Mouse (Mus musculus) lung, embryonic 16.5 days (tissue): ENCODE results near the gene Apoa1. TPM values are rescaled to one million over a fixed set of nuclear protein-coding genes. Genes with fewer than 3 reads are reported as not detected.

Source experiments
- ATAC-seq: fragments of 200-750 bp; cut with Nextera tagmentation; 2 replicates; pipeline ENCODE4 v1.8.0; 2017; ENCODE audit warnings: low read depth, mild to moderate bottlenecking, moderate library complexity
- H3K27ac ChIP-seq: fragments of 300-500 bp; sonication (generic); 2 replicates; pipeline ENCODE4 v1.5.1; 2014; ENCODE audit warnings: mild to moderate bottlenecking, control low read depth, low read length
- H3K27me3 ChIP-seq: fragments of 300-500 bp; sonication (generic); 2 replicates; pipeline ENCODE4 v1.6.1; 2014; ENCODE audit warnings: low read depth, low read length, mixed read lengths; ENCODE audit not compliant: control insufficient read depth, insufficient read depth
- H3K36me3 ChIP-seq: fragments of 300-500 bp; sonication (generic); 2 replicates; pipeline ENCODE4 v1.6.1; 2014; ENCODE audit warnings: low read length; ENCODE audit not compliant: control insufficient read depth, insufficient read depth
- H3K4me1 ChIP-seq: fragments of 300-500 bp; sonication (generic); replicated peaks from 2 replicates; pipeline ENCODE4 v1.6.1; 2014; ENCODE audit warnings: low read length, mixed read lengths; ENCODE audit not compliant: control insufficient read depth, insufficient read depth
- H3K4me2 ChIP-seq: fragments of 300-500 bp; sonication (generic); 2 replicates; pipeline ENCODE4 v1.6.1; 2014; ENCODE audit warnings: low read depth, low read length, control low read depth
- H3K4me3 ChIP-seq: fragments of 300-500 bp; sonication (generic); 2 replicates; pipeline ENCODE4 v1.5.1; 2014; ENCODE audit warnings: mild to moderate bottlenecking, low read length, control low read depth
- H3K9ac ChIP-seq: fragments of 300-500 bp; sonication (generic); 2 replicates; pipeline ENCODE4 v1.6.1; 2014; ENCODE audit warnings: low read length, control low read depth
- H3K9me3 ChIP-seq: fragments of 300-500 bp; sonication (generic); 2 replicates; pipeline ENCODE4 v1.6.1; 2016; ENCODE audit warnings: low read length; ENCODE audit not compliant: control insufficient read depth
- WGBS: fragments of 180-500 bp; shearing (Covaris S2); extraction: QIAGEN DNeasy Blood & Tissue Kit; methylation state at CpG from one replicate; pipeline ENCODE4 v1.1.7; 2014; 5-methylcytosine and 5-hydroxymethylcytosine counted together
- polyA plus RNA-seq: library from polyadenylated mRNA; unstranded; fragments of >200 nt; fragmentation: Nextera tagmentation; extraction: Ambion mirVana; gene quantifications from 2 replicates; pipeline ENCODE4 v1.2.1, GENCODE M21; 2015

Apoa1 gene
- polyA plus RNA-seq = 14.2 and 96.7 TPM in 2 replicates

- Histone ChIP-seq H3K4me3 (no peak within 1 kb of the TSS), H3K36me3 (no peaks in the 10 kb centered on the region), H3K9me3 (no peaks in the 10 kb centered on the region), H3K4me1 (0 out of 2 replicates have a peak, but pooled peaks cover 5% of the 10 kb centered on the region), H3K27me3 (no peaks in the 10 kb centered on the region), H3K27ac (no peak within 1 kb of the TSS), H3K9ac (no peak within 1 kb of the TSS), H3K4me2 (no peak within 1 kb of the TSS)
- ATAC-seq = no peak
- 43% methylated on average over 9 of the region's 9 CpGs for WGBS
These were observed at the start of gene Apoa1 for GRCm38 (mm10) chr9:46228491-46228890. TSS of gene Apoa1 (plus strand) at chr9:46228580.

GRCm38 (mm10) chr9:46178595-46178994 is 49.8 kb upstream of the Apoa1 start:
- peaks cover 24% of the 10 kb centered on the region for H3K4me1 ChIP-seq
- ATAC-seq = no peak
- no peaks in the 10 kb centered on the region for H3K9me3 ChIP-seq
- no peak overlapping the region for H3K4me3 ChIP-seq
- peaks cover 4% of the 10 kb centered on the region for H3K36me3 ChIP-seq
- H3K9ac ChIP-seq = no peak overlapping the region
- 86% methylated on average over 9 of the region's 9 CpGs for WGBS
- H3K27ac ChIP-seq = no peak overlapping the region
- no peaks in the 10 kb centered on the region for H3K27me3 ChIP-seq
- no peak overlapping the region for H3K4me2 ChIP-seq

DNA sequence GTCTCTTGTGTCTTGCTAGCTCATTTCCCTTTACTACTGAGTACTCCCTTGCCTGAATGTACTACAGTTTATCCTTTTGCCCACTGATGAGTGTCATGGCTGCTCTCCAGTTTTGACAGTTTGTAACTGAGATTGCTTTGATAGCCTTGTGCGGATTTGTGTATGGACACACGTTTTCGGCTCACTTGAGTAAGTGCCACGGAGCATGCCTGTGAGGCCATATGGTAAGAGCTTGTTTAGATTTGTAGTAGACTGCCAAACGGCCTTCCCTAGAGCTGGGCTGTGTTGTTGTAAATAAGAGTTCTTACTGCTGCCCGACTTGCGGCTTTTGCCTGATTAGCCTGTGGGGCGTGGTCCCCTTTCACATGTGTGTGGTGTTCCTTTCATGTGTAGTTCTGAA is 47.1 kb upstream of the Apoa1 start:
- H3K9ac ChIP-seq = no peak overlapping the region
- H3K27me3 ChIP-seq = no peaks in the 10 kb centered on the region
- H3K4me1 ChIP-seq = peaks cover 9% of the 10 kb centered on the region
- H3K4me2 ChIP-seq = no peak overlapping the region
- peak; percentile 84 for ATAC-seq
- 51% methylated on average over 8 of the region's 8 CpGs for WGBS
- no peaks in the 10 kb centered on the region for H3K9me3 ChIP-seq
- H3K36me3 ChIP-seq = peaks cover 4% of the 10 kb centered on the region
- H3K4me3 ChIP-seq = no peak overlapping the region
- no peak overlapping the region for H3K27ac ChIP-seq

DNA sequence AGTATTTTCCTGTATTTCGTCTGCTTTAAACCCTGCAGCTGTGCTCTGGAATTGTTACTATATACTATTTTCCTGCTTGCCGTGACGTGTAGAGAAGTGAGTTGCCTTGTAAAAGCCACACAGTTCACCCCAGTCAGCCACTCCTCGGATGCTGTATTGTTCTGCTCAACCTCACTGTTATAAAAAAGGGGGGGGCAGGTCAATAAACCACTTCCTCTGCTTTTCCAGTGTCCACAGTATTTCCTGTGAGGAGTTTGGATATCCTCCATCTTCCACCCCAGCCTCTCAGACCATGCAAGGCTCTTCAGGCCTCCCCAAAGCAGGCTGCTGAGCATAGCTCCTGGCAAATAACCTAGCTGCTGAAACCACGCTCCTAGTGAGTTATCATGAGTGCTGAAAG is 43.8 kb upstream of the Apoa1 start:
- Histone ChIP-seq H3K4me3 (no peak overlapping the region), H3K4me2 (no peak overlapping the region), H3K27ac (peak overlapping the region; percentile 60), H3K4me1 (peaks cover 8% of the 10 kb centered on the region), H3K9ac (no peak overlapping the region), H3K36me3 (no peaks in the 10 kb centered on the region; the same call in 1 of the 2 replicates), H3K9me3 (no peaks in the 10 kb centered on the region), H3K27me3 (no peaks in the 10 kb centered on the region)
- 0 out of 2 replicates have a peak, but pooled peaks have one; percentile 29 for ATAC-seq
- 62% methylated on average over 5 of the region's 5 CpGs for WGBS

DNA sequence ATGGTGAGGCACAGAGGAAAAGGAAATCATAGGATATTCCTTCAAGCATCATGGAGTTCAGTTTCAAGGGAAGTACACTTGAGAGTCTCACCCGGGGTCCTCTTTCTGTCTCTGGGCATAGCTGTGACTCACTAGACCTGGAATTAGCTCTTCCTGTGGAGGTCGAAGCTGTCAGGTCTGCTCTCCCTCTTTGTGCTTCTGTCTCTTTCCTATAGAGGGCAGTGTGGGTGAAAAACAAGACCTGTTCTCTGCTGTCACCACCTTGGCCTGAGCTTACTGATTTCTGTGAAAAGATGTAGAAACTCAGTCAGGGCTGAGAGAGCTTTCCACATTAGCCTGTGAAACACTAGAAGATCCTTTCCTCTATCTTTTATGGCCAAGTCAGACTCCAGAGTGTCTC is 43.2 kb upstream of the Apoa1 start:
- H3K4me2 ChIP-seq = no peak overlapping the region
- WGBS = 26% methylated on average over 2 of the region's 2 CpGs
- H3K9ac ChIP-seq = no peak overlapping the region
- peaks cover 8% of the 10 kb centered on the region for H3K4me1 ChIP-seq
- H3K36me3 ChIP-seq = no peaks in the 10 kb centered on the region; the same call in 1 of the 2 replicates
- no peaks in the 10 kb centered on the region for H3K27me3 ChIP-seq
- no peak for ATAC-seq
- H3K4me3 ChIP-seq = no peak overlapping the region
- H3K9me3 ChIP-seq = no peaks in the 10 kb centered on the region
- peak overlapping the region; percentile 60; the same call in 1 of the 2 replicates for H3K27ac ChIP-seq

DNA sequence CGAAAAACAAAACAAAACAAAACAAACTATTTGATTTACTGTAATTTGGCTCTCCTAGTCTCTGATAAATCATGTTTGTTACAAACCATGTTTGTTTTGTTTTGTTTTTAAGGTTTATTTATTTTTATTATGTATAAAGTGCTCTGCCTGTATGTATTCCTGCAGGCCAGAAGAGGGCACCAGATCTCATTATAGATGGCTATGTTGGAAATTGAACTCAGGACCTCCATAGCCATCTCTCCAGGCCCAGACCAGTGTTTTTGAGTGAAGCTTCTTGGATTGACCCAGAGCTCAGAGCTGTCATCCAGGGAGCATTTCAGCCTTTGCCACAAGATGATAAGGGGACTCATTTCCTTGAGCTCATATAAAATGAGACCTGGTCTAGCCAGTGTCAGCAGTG is 42.0 kb upstream of the Apoa1 start:
- Histone ChIP-seq H3K36me3 (no peaks in the 10 kb centered on the region; the same call in 1 of the 2 replicates), H3K27ac (no peak overlapping the region), H3K4me1 (no peaks in the 10 kb centered on the region; the same call in 1 of the 2 replicates), H3K4me2 (no peak overlapping the region), H3K9ac (no peak overlapping the region), H3K27me3 (no peaks in the 10 kb centered on the region), H3K4me3 (no peak overlapping the region), H3K9me3 (no peaks in the 10 kb centered on the region)
- 80% methylated on average over 1 of the region's 1 CpGs for WGBS
- no peak for ATAC-seq

DNA sequence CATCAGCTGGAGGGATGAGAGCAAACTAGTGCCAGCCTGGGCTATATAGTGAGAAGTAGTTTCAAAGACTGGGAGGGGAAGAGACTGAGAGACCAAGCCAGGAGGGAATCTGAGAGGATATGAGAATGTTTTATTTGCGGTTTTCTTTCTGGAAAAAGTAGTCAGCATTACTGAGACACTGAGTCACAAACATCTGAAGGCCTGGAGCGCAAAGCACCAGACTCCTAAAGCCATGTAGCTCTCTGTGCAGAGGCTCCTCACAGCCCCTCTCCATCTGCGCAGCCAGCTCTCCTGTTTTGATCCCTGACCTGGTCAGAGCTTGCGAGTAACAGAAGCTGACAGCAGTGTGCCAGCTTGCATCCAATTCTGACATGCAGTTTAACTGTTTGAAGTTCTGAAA is 40.0 kb upstream of the Apoa1 start:
- 89% methylated on average over 4 of the region's 4 CpGs for WGBS
- Histone ChIP-seq H3K27me3 (no peaks in the 10 kb centered on the region), H3K4me2 (no peak overlapping the region), H3K9me3 (no peaks in the 10 kb centered on the region), H3K36me3 (no peaks in the 10 kb centered on the region), H3K9ac (no peak overlapping the region), H3K4me1 (no peaks in the 10 kb centered on the region), H3K27ac (no peak overlapping the region), H3K4me3 (no peak overlapping the region)
- ATAC-seq = no peak

- H3K4me1 ChIP-seq = no peaks in the 10 kb centered on the region
- no peak overlapping the region for H3K4me2 ChIP-seq
- WGBS = 82% methylated on average over 5 of the region's 5 CpGs
- no peaks in the 10 kb centered on the region for H3K36me3 ChIP-seq
- no peaks in the 10 kb centered on the region for H3K27me3 ChIP-seq
- H3K4me3 ChIP-seq = no peak overlapping the region
- H3K9me3 ChIP-seq = no peaks in the 10 kb centered on the region
- no peak overlapping the region for H3K27ac ChIP-seq
- H3K9ac ChIP-seq = no peak overlapping the region
- ATAC-seq = no peak
These were observed 39.4 kb upstream of the Apoa1 start for GRCm38 (mm10) chr9:46188956-46189355.

DNA sequence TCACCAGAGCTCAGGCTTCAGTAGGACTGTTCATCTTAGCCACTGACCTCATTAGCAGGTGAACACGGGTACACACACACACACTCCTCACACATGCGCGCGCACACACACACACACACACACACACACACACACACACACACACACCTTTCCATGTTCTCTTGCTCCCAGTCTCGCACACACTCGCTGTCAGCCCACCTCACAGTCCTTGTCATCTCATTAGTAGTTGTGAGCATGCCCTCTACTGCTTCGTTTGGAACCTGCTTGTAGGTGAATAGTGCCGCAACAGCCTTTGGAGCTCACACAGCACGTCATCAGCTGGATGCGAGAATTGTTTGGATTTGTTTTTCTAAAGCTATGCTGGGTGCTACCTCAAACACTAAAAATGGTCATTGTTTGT is 39.0 kb upstream of the Apoa1 start:
- no peaks in the 10 kb centered on the region for H3K27me3 ChIP-seq
- H3K4me1 ChIP-seq = no peaks in the 10 kb centered on the region
- no peak overlapping the region for H3K4me2 ChIP-seq
- ATAC-seq = no peak
- no peak overlapping the region for H3K9ac ChIP-seq
- H3K36me3 ChIP-seq = no peaks in the 10 kb centered on the region
- WGBS = 86% methylated on average over 10 of the region's 10 CpGs
- H3K9me3 ChIP-seq = no peaks in the 10 kb centered on the region
- no peak overlapping the region for H3K27ac ChIP-seq
- H3K4me3 ChIP-seq = no peak overlapping the region

DNA sequence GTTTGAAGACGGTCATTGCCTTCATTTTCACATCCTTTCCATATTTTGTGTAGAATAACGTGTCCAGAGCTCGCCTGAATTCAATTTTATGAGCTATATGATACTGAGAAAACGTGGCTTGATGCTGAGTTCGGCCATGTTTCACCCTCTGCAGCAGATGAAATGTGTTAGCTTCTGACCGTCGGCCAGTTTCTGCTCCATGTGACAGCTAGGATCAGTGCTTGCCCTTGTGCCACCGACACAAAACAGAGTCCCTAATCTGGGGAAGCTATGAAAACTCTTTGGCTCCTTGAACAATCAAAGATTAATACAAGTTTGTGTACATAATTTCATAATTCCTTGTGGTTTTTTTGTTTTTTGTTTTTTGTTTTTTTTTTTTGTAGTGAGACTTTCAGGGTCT is 37.1 kb upstream of the Apoa1 start:
- 58% methylated on average over 8 of the region's 8 CpGs for WGBS
- H3K36me3 ChIP-seq = 0 out of 2 replicates have a peak, but pooled peaks cover 3% of the 10 kb centered on the region
- no peak overlapping the region for H3K4me2 ChIP-seq
- no peak for ATAC-seq
- H3K4me3 ChIP-seq = no peak overlapping the region
- H3K4me1 ChIP-seq = no peaks in the 10 kb centered on the region
- H3K9me3 ChIP-seq = no peaks in the 10 kb centered on the region
- no peak overlapping the region for H3K27ac ChIP-seq
- H3K9ac ChIP-seq = no peak overlapping the region
- no peaks in the 10 kb centered on the region for H3K27me3 ChIP-seq
